Mouse (Mus musculus) myocyte (in vitro differentiated cells): ENCODE data around the gene Fam69b. TPM values are rescaled to one million over a fixed set of nuclear protein-coding genes. Genes with fewer than 3 reads are reported as not detected.

ENCODE experiments used
- H3K27me3 ChIP-seq: one replicate; pipeline ENCODE4 v1.6.1; 2011; ENCODE audit not compliant: control insufficient read depth, insufficient read depth, insufficient read length
- H3K36me3 ChIP-seq: one replicate; pipeline ENCODE4 v1.6.1; 2011; ENCODE audit not compliant: control insufficient read depth, insufficient read depth
- H3K4me2 ChIP-seq: one replicate; pipeline ENCODE4 v1.6.1; 2011; ENCODE audit warnings: low read depth, control low read depth
- H3K4me3 ChIP-seq: one replicate; pipeline ENCODE4 v1.5.1; 2011; ENCODE audit warnings: mild to moderate bottlenecking, control low read depth, moderate library complexity
- H3K79me2 ChIP-seq: one replicate; pipeline ENCODE4 v1.6.1; 2011; ENCODE audit not compliant: control insufficient read depth, insufficient read depth
- H3ac ChIP-seq: one replicate; pipeline ENCODE4 v1.6.1; 2011; ENCODE audit not compliant: control insufficient read depth, insufficient read length
- CEBPB ChIP-seq: IDR thresholded peaks from 2 replicates; pipeline ENCODE4 v1.6.1; 2011; ENCODE audit warnings: mild to moderate bottlenecking, moderate library complexity; ENCODE audit not compliant: poor library complexity, insufficient read depth, severe bottlenecking
- E2F4 ChIP-seq: IDR thresholded peaks from one replicate; pipeline ENCODE4 v1.6.1; 2011; ENCODE audit warnings: mild to moderate bottlenecking, control low read depth, moderate library complexity; ENCODE audit not compliant: insufficient read depth
- MAX ChIP-seq: IDR thresholded peaks from one replicate; pipeline ENCODE4 v1.6.1; 2011; ENCODE audit warnings: low read depth, mild to moderate bottlenecking, control low read depth
- MYOD1 ChIP-seq, 3 experiments: IDR thresholded peaks; one replicate each; pipeline ENCODE4 v1.6.1; 2011; ENCODE audit warnings: control low read depth in 2 of 3, low read depth in 2 of 3, mild to moderate bottlenecking in 2 of 3, moderate library complexity in 1 of 3; ENCODE audit not compliant: insufficient read length in 2 of 3, control insufficient read depth in 1 of 3
- MYOG ChIP-seq, 3 experiments: IDR thresholded peaks; one replicate each; pipeline ENCODE4 v1.6.1; 2011; ENCODE audit warnings: control low read depth in 2 of 3, low read depth in 2 of 3, mild to moderate bottlenecking in 2 of 3; ENCODE audit not compliant: insufficient read length in 2 of 3, control insufficient read depth in 1 of 3, insufficient read depth in 1 of 3
- POLR2A ChIP-seq: IDR thresholded peaks from one replicate; pipeline ENCODE4 v1.6.1; 2011; ENCODE audit warnings: low read depth, mild to moderate bottlenecking, control low read depth, moderate library complexity; ENCODE audit not compliant: insufficient read length
- POLR2AphosphoS2 ChIP-seq: IDR thresholded peaks from one replicate; pipeline ENCODE4 v1.6.1; 2011; ENCODE audit warnings: low read depth, control low read depth; ENCODE audit not compliant: insufficient read length
- REST ChIP-seq: IDR thresholded peaks from one replicate; pipeline ENCODE4 v1.6.1; 2011; ENCODE audit warnings: mild to moderate bottlenecking, control low read depth, moderate library complexity; ENCODE audit not compliant: insufficient read depth, insufficient read length
- SRF ChIP-seq: IDR thresholded peaks from one replicate; pipeline ENCODE4 v1.6.1; 2011; ENCODE audit warnings: low read depth; ENCODE audit not compliant: control insufficient read depth, insufficient read length
- TCF12 ChIP-seq: IDR thresholded peaks from one replicate; pipeline ENCODE4 v1.6.1; 2011; ENCODE audit warnings: mild to moderate bottlenecking, control low read depth; ENCODE audit not compliant: poor library complexity, insufficient read depth, severe bottlenecking
- TCF3 ChIP-seq: IDR thresholded peaks from one replicate; pipeline ENCODE4 v1.6.1; 2011; ENCODE audit warnings: low read depth, control low read depth; ENCODE audit not compliant: insufficient read length
- USF1 ChIP-seq: IDR thresholded peaks from one replicate; pipeline ENCODE4 v1.6.1; 2011; ENCODE audit warnings: low read depth, mild to moderate bottlenecking, control low read depth, moderate library complexity
- polyA plus RNA-seq: library from polyadenylated mRNA; unstranded; fragments of >200 nt; fragmentation: generic; extraction: Trizol; gene quantifications from one replicate; pipeline ENCODE4 v1.2.1, GENCODE M21; 2012; ENCODE audit warnings: missing spikeins

Fam69b gene
- polyA plus RNA-seq, 1 experiment: 2.6 TPM

GRCm38 (mm10) chr2:26635489-26636324 lies 7.5 kb downstream of the Fam69b start:
- Histone ChIP-seq H3K4me2 (no peak overlapping the region), H3K36me3 (peaks cover 24% of the 10 kb centered on the region), H3ac (no peak overlapping the region), H3K4me3 (no peak overlapping the region), H3K27me3 (no peaks in the 10 kb centered on the region), H3K79me2 (peaks cover 29% of the 10 kb centered on the region)
- TF ChIP-seq E2F4 (no peak), REST (no peak), TCF3 (no peak), POLR2AphosphoS2 (peak; percentile 79), SRF (no peak), POLR2A (peak; percentile 39), MYOG (IDR thresholded peaks at IDR 0.05; ENCODE audit: control insufficient read depth in 1 of 3, insufficient read depth in 1 of 3, insufficient read length in 2 of 3, low read depth in 2 of 3) (no peak)

GRCm38 (mm10) chr2:26636325-26636635 lies 8.0 kb downstream of the Fam69b start:
- Histone ChIP-seq H3ac (no peak overlapping the region), H3K4me3 (no peak overlapping the region), H3K36me3 (peaks cover 24% of the 10 kb centered on the region), H3K79me2 (peaks cover 29% of the 10 kb centered on the region), H3K27me3 (no peaks in the 10 kb centered on the region), H3K4me2 (no peak overlapping the region)
- TF ChIP-seq E2F4: no peak
- no peak for TF ChIP-seq MYOG (IDR thresholded peaks at IDR 0.05; ENCODE audit: control insufficient read depth in 1 of 3, insufficient read depth in 1 of 3, insufficient read length in 2 of 3, low read depth in 2 of 3)
- TF ChIP-seq REST: no peak
- no peak for TF ChIP-seq TCF3
- no peak for TF ChIP-seq POLR2AphosphoS2
- no peak for TF ChIP-seq SRF
- no peak for TF ChIP-seq POLR2A
- TF ChIP-seq TCF12: no peak
- no peak for TF ChIP-seq MAX
- TF ChIP-seq CEBPB: no peak
- no peak for TF ChIP-seq MYOD1 (IDR thresholded peaks at IDR 0.05; ENCODE audit: control insufficient read depth in 1 of 3, insufficient read length in 2 of 3, low read depth in 2 of 3)
- TF ChIP-seq USF1: no peak

DNA sequence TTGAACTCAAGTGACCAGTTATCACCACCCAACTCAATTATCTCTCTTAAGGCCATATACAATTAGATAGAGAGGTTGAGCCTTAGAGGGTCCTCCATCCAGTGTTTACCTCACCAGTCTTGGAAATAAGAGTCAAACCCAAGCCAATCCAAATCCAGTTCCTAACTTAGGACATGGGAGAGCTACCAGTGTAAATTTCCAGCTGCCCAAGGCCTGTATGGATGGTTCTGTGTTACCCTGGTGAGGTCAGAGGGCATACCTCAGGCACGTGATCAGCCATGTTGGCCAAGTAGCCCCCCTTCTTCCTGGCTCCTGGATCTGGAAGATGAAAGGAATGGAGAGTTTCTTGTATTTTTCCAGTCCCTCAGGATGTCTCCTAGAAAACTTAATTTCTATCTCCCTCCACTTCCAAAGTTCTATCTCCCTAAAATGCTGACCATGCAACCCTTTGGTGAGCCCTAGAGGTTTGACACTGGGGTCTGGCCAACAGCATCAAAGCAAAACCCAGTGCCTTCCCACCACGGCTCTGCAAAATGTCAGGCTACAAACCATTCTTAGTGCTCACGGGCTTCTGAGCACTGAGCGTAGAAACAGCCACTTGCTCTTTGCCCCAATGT lies 9.2 kb downstream of the Fam69b start:
- Histone ChIP-seq H3K4me3 (no peak overlapping the region), H3K4me2 (no peak overlapping the region), H3ac (no peak overlapping the region), H3K79me2 (peaks cover 29% of the 10 kb centered on the region), H3K27me3 (no peaks in the 10 kb centered on the region), H3K36me3 (peaks cover 24% of the 10 kb centered on the region)
- TF ChIP-seq TCF3: no peak
- TF ChIP-seq MAX: no peak
- no peak for TF ChIP-seq SRF
- no peak for TF ChIP-seq MYOD1 (IDR thresholded peaks at IDR 0.05; ENCODE audit: control insufficient read depth in 1 of 3, insufficient read length in 2 of 3, low read depth in 2 of 3)
- no peak for TF ChIP-seq USF1
- TF ChIP-seq MYOG (IDR thresholded peaks at IDR 0.05; ENCODE audit: control insufficient read depth in 1 of 3, insufficient read depth in 1 of 3, insufficient read length in 2 of 3, low read depth in 2 of 3): no peak

GRCm38 (mm10) chr2:26638039-26638438 lies 9.8 kb downstream of the Fam69b start:
- Histone ChIP-seq H3ac (no peak overlapping the region), H3K4me3 (peak overlapping the region; percentile 95), H3K36me3 (peaks cover 24% of the 10 kb centered on the region), H3K79me2 (peaks cover 29% of the 10 kb centered on the region), H3K4me2 (peak overlapping the region; percentile 83), H3K27me3 (no peaks in the 10 kb centered on the region)
- TF ChIP-seq POLR2AphosphoS2: no peak
- no peak for TF ChIP-seq CEBPB
- no peak for TF ChIP-seq MYOD1 (IDR thresholded peaks at IDR 0.05; ENCODE audit: control insufficient read depth in 1 of 3, insufficient read length in 2 of 3, low read depth in 2 of 3)
- TF ChIP-seq REST: no peak
- TF ChIP-seq POLR2A: no peak
- no peak for TF ChIP-seq E2F4

GRCm38 (mm10) chr2:26638572-26638971 lies 10.3 kb downstream of the Fam69b start:
- TF ChIP-seq MYOG (IDR thresholded peaks at IDR 0.05; ENCODE audit: control insufficient read depth in 1 of 3, insufficient read depth in 1 of 3, insufficient read length in 2 of 3, low read depth in 2 of 3): no peak
- TF ChIP-seq REST: no peak
- TF ChIP-seq MAX: no peak
- TF ChIP-seq CEBPB: no peak
- no peak for TF ChIP-seq E2F4
- TF ChIP-seq POLR2AphosphoS2: no peak
- TF ChIP-seq SRF: no peak
- TF ChIP-seq TCF3: no peak
- TF ChIP-seq MYOD1 (IDR thresholded peaks at IDR 0.05; ENCODE audit: control insufficient read depth in 1 of 3, insufficient read length in 2 of 3, low read depth in 2 of 3): no peak
- TF ChIP-seq USF1: no peak
- TF ChIP-seq TCF12: no peak
- peaks cover 24% of the 10 kb centered on the region for H3K36me3 ChIP-seq

More at GRCm38 (mm10) chr2:26638572-26638971, 10.3 kb downstream of the Fam69b start:
- peak overlapping the region; percentile 95 for H3K4me3 ChIP-seq
- peak overlapping the region; percentile 83 for H3K4me2 ChIP-seq
- H3K27me3 ChIP-seq: no peaks in the 10 kb centered on the region
- H3K79me2 ChIP-seq: peaks cover 29% of the 10 kb centered on the region
- H3ac ChIP-seq: no peak overlapping the region
